Mouse (Mus musculus) limb, embryonic 10.5 days (tissue): ENCODE data around the gene Timm29. TPM values are rescaled to one million over a fixed set of nuclear protein-coding genes. Genes with fewer than 3 reads are reported as not detected.
A peak's percentile ranks its signal among the peaks of the same experiment; 100 is the strongest.

ENCODE experiments used
- DNase-seq: peaks from one replicate; pipeline ENCODE4 v3.0.0-alpha.2; 2017; ENCODE audit warnings: low spot score
- H3K27ac ChIP-seq: fragments of 300-500 bp; sonication (generic); 2 replicates; pipeline ENCODE4 v1.5.1; 2016; ENCODE audit warnings: mild to moderate bottlenecking
- H3K27me3 ChIP-seq: fragments of 300-500 bp; sonication (generic); 2 replicates; pipeline ENCODE4 v1.6.1; 2016; ENCODE audit warnings: low read depth, mild to moderate bottlenecking; ENCODE audit not compliant: poor library complexity, severe bottlenecking
- H3K36me3 ChIP-seq: fragments of 300-500 bp; sonication (generic); 2 replicates; pipeline ENCODE4 v1.6.1; 2016; ENCODE audit warnings: mild to moderate bottlenecking, moderate library complexity
- H3K4me1 ChIP-seq: fragments of 300-500 bp; sonication (generic); 2 replicates; pipeline ENCODE4 v1.6.1; 2016
- H3K4me3 ChIP-seq: fragments of 300-500 bp; sonication (generic); 2 replicates; pipeline ENCODE4 v1.5.1; 2016; ENCODE audit warnings: mild to moderate bottlenecking, moderate library complexity
- H3K9me3 ChIP-seq: fragments of 300-500 bp; sonication (generic); replicated peaks from 2 replicates; pipeline ENCODE4 v1.6.1; 2016; ENCODE audit warnings: mild to moderate bottlenecking
- WGBS: fragments of 180-500 bp; shearing (Covaris S2); methylation state at CpG from one replicate; pipeline ENCODE4 v1.1.7; 2016; 5-methylcytosine and 5-hydroxymethylcytosine counted together
- polyA plus RNA-seq: library from polyadenylated mRNA; unstranded; fragments of >200 nt; fragmentation: Nextera tagmentation; extraction: Ambion mirVana; gene quantifications from 2 replicates; pipeline ENCODE4 v1.2.1, GENCODE M21; 2016

Gene Timm29
- polyA plus RNA-seq, 1 experiment from 2014 or later: 35.7 TPM

DNA sequence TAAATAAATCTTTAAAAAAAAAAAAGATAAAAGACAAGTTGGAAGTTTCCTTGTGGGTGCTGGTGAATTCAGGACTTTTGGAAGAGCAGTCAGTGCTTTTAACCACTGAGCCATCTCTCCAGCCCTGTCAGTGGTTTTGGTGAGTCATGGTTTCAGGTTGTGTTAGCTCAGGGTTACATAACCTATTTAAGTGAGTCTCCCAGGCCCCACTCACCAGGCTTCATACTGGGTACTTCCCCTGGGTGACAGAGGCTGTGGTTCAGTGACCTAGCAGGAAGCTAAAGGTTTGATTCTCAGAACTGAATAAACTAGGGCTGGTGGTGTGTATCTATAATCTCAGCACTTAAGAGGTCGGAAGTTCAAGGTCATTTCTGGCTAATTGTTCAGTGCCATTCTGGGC lies 17.3 kb downstream of the Timm29 start:
- Histone ChIP-seq H3K27ac (no peak overlapping the region), H3K4me1 (0 out of 2 replicates have a peak, but pooled peaks cover 2% of the 10 kb centered on the region), H3K9me3 (no peaks in the 10 kb centered on the region), H3K36me3 (no peaks in the 10 kb centered on the region), H3K4me3 (no peak overlapping the region), H3K27me3 (no peaks in the 10 kb centered on the region)
- WGBS: 84% methylated on average over 1 of the region's 1 CpGs
- DNase-seq: no peak

DNA sequence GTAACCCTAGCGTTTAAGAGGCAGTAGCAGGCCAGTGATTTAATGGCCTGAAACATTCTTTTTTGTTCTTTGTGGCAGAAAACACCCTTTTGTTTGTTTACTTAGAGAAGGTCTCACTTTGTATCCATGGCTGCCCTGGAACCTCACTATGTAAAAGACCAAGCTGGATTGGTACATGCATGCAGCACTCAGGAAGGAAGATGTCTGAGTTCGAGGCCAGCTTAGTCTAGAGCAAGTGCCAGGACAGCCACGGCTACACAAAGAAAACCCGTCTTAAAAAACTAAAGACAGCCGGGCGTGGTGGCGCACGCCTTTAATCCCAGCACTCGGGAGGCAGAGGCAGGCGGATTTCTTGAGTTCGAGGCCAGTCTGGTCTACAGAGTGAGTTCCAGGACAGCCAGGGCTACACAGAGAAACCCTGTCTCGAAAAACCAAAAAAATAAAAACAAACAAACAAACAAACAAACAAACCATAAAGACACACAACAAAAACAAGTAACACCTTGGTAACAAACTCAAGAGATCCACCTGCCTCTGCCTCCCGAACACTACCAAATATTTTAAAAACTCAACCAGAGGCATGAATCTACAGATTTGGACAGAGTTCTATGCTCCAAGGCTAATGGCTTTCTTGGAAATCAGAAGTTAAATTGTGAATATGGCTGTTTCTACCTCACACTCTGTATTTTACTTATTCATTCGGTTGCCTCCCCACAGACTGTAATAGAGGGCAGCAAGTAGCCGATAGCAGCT lies 22.5 kb downstream of the Timm29 start:
- Histone ChIP-seq H3K4me1 (peaks cover 9% of the 10 kb centered on the region), H3K27ac (peak overlapping the region; percentile 99), H3K27me3 (no peaks in the 10 kb centered on the region), H3K9me3 (no peaks in the 10 kb centered on the region), H3K36me3 (peaks cover 26% of the 10 kb centered on the region), H3K4me3 (peak overlapping the region; percentile 76)
- DNase-seq: no peak
- 79% methylated on average over 15 of the region's 15 CpGs for WGBS

DNA sequence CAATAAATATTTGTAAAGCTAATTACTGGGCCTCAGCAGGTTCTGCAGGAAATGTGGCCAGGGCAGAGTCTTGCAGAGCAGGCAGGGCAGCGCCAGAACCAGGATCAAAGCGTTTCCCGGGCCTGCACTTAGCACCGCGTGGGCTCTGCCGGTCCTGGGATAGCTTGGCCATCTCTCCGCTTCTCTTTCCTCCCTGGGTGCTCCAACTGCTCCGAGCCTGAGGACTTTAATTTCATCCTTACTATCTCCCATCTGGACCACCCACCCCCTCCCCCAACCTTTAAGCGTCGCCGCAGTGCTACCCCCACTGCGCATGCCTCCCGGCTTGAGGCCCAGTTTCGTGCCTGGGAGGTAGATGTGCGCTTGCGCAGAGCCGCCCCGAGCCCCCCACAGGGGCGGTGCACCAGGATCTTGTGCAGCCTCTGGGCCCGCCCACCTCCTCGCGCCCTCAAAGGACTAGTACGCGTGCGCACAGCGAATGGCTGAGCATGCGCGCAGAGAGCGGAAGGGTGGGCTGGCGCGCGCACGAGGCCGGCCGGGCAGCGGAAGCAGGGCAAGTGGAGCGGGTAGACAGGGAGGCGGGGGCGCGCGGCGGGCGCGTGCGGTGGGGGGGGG lies 23.2 kb downstream of the Timm29 start, which contains the start of gene Smarca4:
TSS of gene Smarca4 (plus strand) at position 553 of the 615 bp plus-strand sequence.
- no peaks in the 10 kb centered on the region for H3K27me3 ChIP-seq
- no peaks in the 10 kb centered on the region for H3K9me3 ChIP-seq
- peak; percentile 100 for DNase-seq
- peak within 1 kb of the TSS; percentile 99 for H3K27ac ChIP-seq
- peak within 1 kb of the TSS; percentile 76 for H3K4me3 ChIP-seq
- peaks cover 9% of the 10 kb centered on the region for H3K4me1 ChIP-seq
- peaks cover 33% of the 10 kb centered on the region for H3K36me3 ChIP-seq
- under 1% methylated on average over 45 of the region's 45 CpGs for WGBS

DNA sequence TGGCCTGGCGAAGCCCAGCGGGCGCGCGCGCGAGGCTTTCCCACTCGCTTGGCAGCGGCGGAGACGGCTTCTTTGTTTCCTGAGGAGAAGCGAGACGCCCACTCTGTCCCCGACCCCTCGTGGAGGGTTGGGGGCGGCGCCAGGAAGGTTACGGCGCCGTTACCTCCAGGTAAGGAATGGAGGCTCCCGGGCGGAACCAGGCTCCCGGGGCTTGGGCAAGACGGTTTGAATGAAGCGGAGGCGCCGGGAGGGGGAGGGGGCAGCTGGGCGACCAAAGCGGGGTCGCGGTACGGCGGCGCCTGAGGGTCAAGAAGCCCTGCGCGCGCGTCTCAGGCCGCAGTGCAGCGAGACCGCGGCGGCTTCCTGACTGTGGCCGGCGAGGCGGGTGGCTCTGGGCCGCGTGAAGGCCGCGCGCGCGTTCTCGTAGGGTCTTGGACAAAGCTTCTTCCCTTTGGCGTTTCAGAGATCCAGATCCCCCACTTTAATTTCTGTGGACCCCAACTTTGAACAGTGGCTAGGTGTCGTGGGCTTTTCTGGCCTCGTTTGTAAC lies 23.8 kb downstream of the Timm29 start:
- peaks cover 9% of the 10 kb centered on the region for H3K4me1 ChIP-seq
- H3K9me3 ChIP-seq: no peaks in the 10 kb centered on the region
- H3K27ac ChIP-seq: peak overlapping the region; percentile 99
- H3K36me3 ChIP-seq: peaks cover 37% of the 10 kb centered on the region
- H3K4me3 ChIP-seq: peak overlapping the region; percentile 76
- under 1% methylated on average over 57 of the region's 57 CpGs for WGBS
- peak; percentile 94 for DNase-seq
- H3K27me3 ChIP-seq: no peaks in the 10 kb centered on the region

DNA sequence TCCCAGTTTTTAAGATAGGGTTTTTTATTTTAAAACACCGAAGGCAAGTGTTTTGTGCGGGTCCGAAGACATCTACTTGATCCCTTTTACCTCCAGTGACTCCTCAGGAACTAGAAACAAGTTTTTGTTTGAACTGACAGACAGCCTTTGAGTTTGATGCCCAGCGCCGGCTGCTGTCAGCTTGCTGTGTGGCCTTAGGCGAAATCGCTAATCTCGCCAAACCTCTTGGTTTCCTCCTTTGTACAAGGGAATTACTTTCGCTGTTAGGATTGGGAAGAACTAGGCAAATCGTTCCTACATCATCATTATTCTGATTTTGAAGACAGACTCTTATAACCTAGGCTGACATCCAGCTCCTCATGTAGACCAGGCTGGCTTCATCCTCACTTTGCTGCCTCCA lies 24.5 kb downstream of the Timm29 start:
- 19% methylated on average over 10 of the region's 10 CpGs for WGBS
- H3K4me1 ChIP-seq: peaks cover 9% of the 10 kb centered on the region
- no peaks in the 10 kb centered on the region for H3K9me3 ChIP-seq
- no peaks in the 10 kb centered on the region for H3K27me3 ChIP-seq
- DNase-seq: peak; percentile 45
- peaks cover 45% of the 10 kb centered on the region for H3K36me3 ChIP-seq
- H3K27ac ChIP-seq: peak overlapping the region; percentile 99
- peak overlapping the region; percentile 76 for H3K4me3 ChIP-seq

DNA sequence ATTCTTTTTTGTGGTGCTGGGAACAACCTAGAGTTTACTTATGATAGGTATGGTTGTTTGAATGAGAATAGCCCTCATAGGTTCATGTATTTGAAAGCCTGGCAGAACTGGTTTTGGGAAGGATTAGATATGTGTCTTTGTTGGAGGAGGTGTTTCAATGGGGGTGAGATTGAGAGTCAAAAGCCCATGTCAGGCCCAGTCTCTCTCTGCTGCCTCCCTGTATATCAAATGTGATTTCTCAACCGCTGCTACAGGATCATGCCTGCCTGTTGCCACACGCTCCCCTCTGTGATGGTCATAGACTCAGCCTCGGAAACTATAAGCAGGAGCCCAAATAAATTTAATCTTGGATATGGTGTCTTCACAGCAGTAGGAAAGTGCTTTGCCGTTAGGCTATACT lies 27.7 kb downstream of the Timm29 start:
- Histone ChIP-seq H3K36me3 (peaks cover 72% of the 10 kb centered on the region), H3K4me3 (no peak overlapping the region), H3K27me3 (no peaks in the 10 kb centered on the region), H3K9me3 (no peaks in the 10 kb centered on the region), H3K27ac (no peak overlapping the region), H3K4me1 (peaks cover 9% of the 10 kb centered on the region)
- 90% methylated on average over 4 of the region's 4 CpGs for WGBS
- no peak for DNase-seq

DNA sequence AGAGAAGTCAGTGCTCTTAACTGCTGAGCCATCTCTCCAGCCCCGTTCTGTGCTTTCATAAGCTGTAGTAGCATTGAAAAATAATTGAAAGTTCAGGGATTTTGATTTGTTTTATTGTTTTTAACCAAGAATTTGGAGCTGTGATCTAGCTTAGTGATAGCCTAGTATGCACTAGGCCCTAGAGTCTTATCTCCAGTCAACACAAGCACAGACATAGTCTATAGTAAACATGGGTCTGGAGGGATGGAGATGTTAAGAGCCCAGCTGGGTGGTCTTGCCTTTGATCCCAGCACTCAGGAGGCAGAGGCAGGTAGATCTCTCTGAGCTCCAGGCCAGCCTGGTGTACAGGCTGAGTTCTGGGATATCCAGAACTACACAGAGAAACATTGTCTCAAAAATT lies 30.2 kb downstream of the Timm29 start:
- Histone ChIP-seq H3K9me3 (no peaks in the 10 kb centered on the region), H3K4me1 (peaks cover 6% of the 10 kb centered on the region), H3K4me3 (no peak overlapping the region), H3K36me3 (peaks cover 85% of the 10 kb centered on the region), H3K27ac (no peak overlapping the region), H3K27me3 (no peaks in the 10 kb centered on the region)
- no peak for DNase-seq
- whole genome bisulfite sequencing: 92% methylated on average over 1 of the region's 1 CpGs

DNA sequence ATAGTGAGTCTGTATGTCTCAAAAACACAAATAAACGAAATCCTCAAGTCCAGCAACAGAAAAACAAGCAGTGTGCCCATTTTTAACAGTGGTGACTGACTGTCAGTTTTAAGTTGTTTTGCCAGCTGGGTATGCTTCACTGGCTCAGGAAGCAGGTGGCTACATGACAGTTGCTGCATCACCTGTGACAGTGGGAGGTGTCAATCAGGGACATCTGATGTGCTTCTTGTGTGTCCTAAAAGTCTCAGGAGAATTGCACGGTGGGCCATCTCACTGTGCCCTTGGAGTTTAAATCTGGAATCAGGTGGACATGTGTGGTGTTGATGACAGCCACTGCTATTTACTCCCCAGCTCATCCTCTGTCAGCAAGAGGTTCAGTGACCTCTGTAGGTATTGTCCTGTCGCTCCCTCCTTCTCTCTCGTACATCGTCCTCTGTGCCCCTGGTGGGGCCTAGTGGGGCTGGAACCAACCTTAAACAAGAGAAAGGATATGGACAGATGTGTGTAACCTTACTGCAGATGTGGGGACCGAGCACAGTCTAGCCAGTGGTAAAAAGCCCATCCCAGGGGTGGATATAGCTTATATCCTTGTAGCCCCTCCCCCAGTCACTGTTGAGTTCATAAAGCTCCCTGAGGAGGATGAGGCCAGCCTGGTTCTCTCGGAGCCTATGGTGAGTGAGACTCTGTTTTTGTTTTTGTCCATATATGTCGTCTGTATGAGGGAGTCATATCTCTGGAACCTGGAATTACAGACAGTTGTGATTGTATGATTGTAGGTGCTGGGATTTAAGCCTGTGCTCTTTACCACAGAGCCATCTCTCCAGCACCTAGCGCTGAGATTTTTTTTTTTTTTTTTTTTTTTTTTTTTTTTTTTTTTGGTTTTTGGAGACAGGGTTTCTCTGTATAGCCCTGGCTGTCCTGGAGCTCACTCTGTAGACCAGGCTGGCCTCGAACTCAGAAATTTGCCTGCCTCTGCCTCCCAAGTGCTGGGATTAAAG lies 33.1 kb downstream of the Timm29 start:
- no peak for DNase-seq
- H3K4me1 ChIP-seq: no peaks in the 10 kb centered on the region
- H3K36me3 ChIP-seq: peaks cover 76% of the 10 kb centered on the region
- 92% methylated on average over 10 of the region's 10 CpGs for WGBS
- H3K4me3 ChIP-seq: no peak overlapping the region
- no peaks in the 10 kb centered on the region for H3K27me3 ChIP-seq
- no peaks in the 10 kb centered on the region for H3K9me3 ChIP-seq
- no peak overlapping the region for H3K27ac ChIP-seq

DNA sequence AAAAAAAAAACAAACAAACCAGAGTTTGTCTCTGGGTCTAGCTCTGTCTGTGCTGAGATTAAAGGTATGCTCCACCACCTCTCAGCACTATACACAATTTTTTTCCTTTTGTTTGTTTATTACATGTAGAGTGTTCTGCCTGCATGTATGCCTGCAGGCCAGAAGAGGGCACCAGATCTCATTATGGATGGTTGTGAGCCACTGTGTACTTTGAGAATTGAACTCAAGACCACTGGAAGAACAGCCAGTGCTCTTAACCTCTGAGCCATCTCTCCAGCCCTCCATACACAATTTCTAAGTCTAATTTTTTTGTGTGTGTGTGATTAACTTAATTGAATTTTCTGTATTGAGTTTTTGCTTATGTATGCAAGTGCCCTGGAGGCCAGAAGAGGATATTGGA lies 34.0 kb downstream of the Timm29 start:
- no peak overlapping the region for H3K27ac ChIP-seq
- H3K36me3 ChIP-seq: peaks cover 78% of the 10 kb centered on the region
- DNase-seq: no peak
- H3K4me3 ChIP-seq: no peak overlapping the region
- no peaks in the 10 kb centered on the region for H3K27me3 ChIP-seq
- H3K4me1 ChIP-seq: no peaks in the 10 kb centered on the region
- no peaks in the 10 kb centered on the region for H3K9me3 ChIP-seq

DNA sequence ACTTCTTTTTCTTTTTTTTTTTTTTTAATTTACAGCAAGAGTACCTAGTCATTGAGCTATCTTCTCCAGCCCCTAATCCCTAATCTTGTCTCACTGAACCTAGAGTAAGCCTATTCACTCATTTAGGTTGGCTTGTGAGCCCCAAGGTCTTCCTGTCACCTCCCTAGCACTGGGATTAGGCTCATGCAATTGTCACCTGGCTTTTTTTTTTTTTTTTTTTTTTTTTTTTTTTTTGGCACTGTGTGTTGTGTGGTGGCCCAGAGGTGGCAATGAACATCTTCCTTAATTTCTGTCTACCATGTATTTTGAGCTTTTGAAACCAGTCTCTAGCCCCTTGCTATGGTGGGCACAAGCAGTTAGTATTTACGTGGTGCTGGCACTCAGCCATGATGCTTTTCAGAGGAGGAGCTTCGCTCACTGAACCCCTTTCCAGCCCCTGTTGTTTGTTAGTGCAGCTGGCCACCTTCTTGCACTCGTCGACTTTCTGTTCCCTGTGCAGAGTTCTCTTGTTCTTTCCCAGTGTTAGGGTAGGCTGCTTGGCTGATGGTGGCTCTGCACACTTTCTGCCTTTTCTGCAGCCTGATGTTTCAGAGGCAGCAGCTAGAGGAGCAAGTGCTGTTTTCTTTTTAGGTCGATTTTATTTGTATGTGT lies 34.7 kb downstream of the Timm29 start:
- H3K27ac ChIP-seq: no peak overlapping the region
- WGBS: 89% methylated on average over 5 of the region's 5 CpGs
- peaks cover 75% of the 10 kb centered on the region for H3K36me3 ChIP-seq
- no peaks in the 10 kb centered on the region for H3K4me1 ChIP-seq
- no peak overlapping the region for H3K4me3 ChIP-seq
- no peak for DNase-seq
- H3K9me3 ChIP-seq: no peaks in the 10 kb centered on the region
- H3K27me3 ChIP-seq: no peaks in the 10 kb centered on the region

DNA sequence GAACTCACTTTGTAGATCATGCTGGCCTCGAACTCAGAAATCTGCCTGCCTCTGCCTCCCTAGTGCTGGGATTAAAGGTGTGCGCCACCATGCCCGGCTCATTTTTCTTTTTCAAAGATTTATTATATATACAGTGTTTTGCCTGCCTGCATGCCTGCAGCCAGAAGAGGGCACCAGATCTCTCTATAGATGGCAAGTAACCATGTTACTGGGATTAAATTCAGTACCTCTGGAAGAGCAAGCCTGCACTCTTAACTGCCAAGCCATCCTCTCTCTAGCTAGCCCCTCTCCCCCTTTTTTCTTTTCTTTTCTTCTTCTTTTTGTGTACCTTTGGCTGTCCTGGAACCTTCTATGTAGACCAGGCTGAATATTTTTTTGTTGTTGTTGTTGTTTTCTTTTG lies 38.2 kb downstream of the Timm29 start:
- WGBS: 86% methylated on average over 3 of the region's 3 CpGs
- peaks cover 79% of the 10 kb centered on the region for H3K36me3 ChIP-seq
- H3K9me3 ChIP-seq: no peaks in the 10 kb centered on the region
- no peaks in the 10 kb centered on the region for H3K4me1 ChIP-seq
- DNase-seq: no peak
- H3K4me3 ChIP-seq: no peak overlapping the region
- no peak overlapping the region for H3K27ac ChIP-seq
- H3K27me3 ChIP-seq: no peaks in the 10 kb centered on the region

DNA sequence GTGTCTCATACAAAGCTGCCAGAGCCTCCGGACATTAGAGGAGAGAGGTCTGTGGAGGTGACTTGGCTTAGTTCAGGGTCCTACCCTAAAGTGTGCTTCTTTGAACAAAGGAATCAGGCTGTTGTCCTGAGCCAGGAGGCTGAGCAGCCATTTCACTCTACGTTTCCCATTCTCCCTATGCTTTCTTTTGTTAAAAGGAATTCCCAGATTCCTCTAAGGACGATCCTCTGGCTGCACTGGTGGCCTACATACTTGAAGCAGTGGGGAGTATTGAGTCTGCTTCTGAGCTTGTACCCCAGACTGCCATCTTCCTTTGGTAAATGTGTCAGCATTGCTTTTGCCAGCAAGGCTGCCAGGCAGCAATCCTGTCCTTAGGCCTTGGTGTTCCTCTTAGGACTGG lies 40.6 kb downstream of the Timm29 start:
- H3K4me3 ChIP-seq: no peak overlapping the region
- WGBS: 97% methylated on average over 3 of the region's 3 CpGs
- H3K27me3 ChIP-seq: no peaks in the 10 kb centered on the region
- DNase-seq: no peak
- H3K27ac ChIP-seq: no peak overlapping the region
- no peaks in the 10 kb centered on the region for H3K4me1 ChIP-seq
- no peaks in the 10 kb centered on the region for H3K9me3 ChIP-seq
- peaks cover 87% of the 10 kb centered on the region for H3K36me3 ChIP-seq
